Mouse (Mus musculus) A20 (cell line): Measurements from ENCODE around the gene Sdhaf2.

ENCODE experiments used
- DNase-seq: peaks from one replicate; pipeline ENCODE4 v3.0.0-alpha.2; 2011; ENCODE audit warnings: low read depth, low spot score

Sdhaf2 gene

GRCm38 (mm10) chr19:10497512-10498160 is 28.3 kb downstream of the Sdhaf2 start:
- DNase-seq, result no peak

- no peak for DNase-seq
Measured at GRCm38 (mm10) chr19:10496976-10497375, 29.0 kb downstream of the Sdhaf2 start.

- DNase-seq, result no peak
Measured at GRCm38 (mm10) chr19:10495670-10496069, 30.3 kb downstream of the Sdhaf2 start.

- DNase-seq, result peak; percentile 64
Measured at GRCm38 (mm10) chr19:10486264-10486738, 39.6 kb downstream of the Sdhaf2 start.

- no peak for DNase-seq
Measured at GRCm38 (mm10) chr19:10482703-10483102, 43.2 kb downstream of the Sdhaf2 start, which contains the start of gene Ppp1r32. Gene Ppp1r32, minus strand, starts transcription at chr19:10482928.

GRCm38 (mm10) chr19:10479541-10479940 is 46.4 kb downstream of the Sdhaf2 start:
- DNase-seq, result no peak

GRCm38 (mm10) chr19:10473779-10474178 is 52.2 kb downstream of the Sdhaf2 start:
- DNase-seq, result no peak

GRCm38 (mm10) chr19:10472958-10473357 is 53.0 kb downstream of the Sdhaf2 start:
- DNase-seq, result no peak

- peak; percentile 6 for DNase-seq
Measured at GRCm38 (mm10) chr19:10469171-10469658, 56.7 kb downstream of the Sdhaf2 start.

GRCm38 (mm10) chr19:10464427-10464826 is 61.5 kb downstream of the Sdhaf2 start:
- DNase-seq, result no peak

- no peak for DNase-seq
Measured at GRCm38 (mm10) chr19:10461584-10461983, 64.4 kb downstream of the Sdhaf2 start.

- DNase-seq, result no peak
Measured at GRCm38 (mm10) chr19:10459907-10460306, 66.0 kb downstream of the Sdhaf2 start.

- DNase-seq, result no peak
Measured at GRCm38 (mm10) chr19:10458096-10458495, 67.8 kb downstream of the Sdhaf2 start.

GRCm38 (mm10) chr19:10457484-10457800 is 68.5 kb downstream of the Sdhaf2 start:
- no peak for DNase-seq

- no peak for DNase-seq
Measured at GRCm38 (mm10) chr19:10456752-10457483, 69.0 kb downstream of the Sdhaf2 start, which contains the start of gene Lrrc10b. Gene Lrrc10b, minus strand, starts transcription at chr19:10457473.

- DNase-seq, result no peak
Measured at GRCm38 (mm10) chr19:10455437-10455806, 70.5 kb downstream of the Sdhaf2 start.

GRCm38 (mm10) chr19:10454718-10455436 is 71.1 kb downstream of the Sdhaf2 start:
- DNase-seq, result no peak
